Mouse (Mus musculus) spleen, postnatal 10 days (tissue): Measurements from ENCODE around the gene Iqcd.

ENCODE experiments used
- DNase-seq, 2 experiments: peaks; one replicate each; pipeline ENCODE4 v3.0.0; 2021 to 2022; ENCODE audit warnings: low spot score in 2 of 2

Iqcd gene

DNA sequence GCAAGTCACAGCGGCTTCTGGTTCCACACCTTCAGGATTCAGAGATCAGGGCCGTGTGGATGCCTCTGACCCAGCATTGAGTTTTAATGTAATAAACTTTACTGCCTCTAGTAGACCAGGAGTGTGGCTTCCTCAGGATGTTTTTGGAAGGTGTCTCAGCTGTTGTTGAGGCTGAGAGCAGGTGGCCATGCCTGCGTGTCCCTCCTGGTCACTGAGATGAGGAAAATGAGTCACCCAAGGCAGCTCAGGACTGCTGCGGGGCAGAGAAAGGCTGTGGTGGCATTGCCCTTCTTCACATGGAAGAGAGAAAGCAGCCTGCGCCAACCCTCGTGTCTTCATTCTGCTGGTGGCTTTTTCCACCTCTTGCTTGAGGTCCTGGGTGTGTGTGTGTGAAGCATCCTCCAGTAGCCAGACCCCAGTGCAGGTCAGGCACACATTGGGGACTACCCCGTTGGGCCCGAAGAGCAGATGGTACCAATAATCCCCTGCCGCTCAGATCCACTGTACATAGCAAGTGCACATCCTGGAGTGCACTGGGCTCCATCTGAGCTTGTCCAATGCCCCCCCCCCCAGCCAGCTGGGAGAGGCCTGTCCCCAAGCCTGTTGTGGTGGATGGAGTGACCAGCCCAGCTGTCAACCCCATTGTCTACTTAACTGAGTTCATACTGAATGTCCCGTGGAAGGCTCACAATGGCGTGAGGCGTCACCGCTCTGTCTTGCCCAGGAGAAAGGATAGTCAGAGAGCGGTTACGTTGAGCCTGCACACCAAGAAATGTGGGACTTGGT, 38.9 kb downstream of the Iqcd start:
- DNase-seq = no peak

DNA sequence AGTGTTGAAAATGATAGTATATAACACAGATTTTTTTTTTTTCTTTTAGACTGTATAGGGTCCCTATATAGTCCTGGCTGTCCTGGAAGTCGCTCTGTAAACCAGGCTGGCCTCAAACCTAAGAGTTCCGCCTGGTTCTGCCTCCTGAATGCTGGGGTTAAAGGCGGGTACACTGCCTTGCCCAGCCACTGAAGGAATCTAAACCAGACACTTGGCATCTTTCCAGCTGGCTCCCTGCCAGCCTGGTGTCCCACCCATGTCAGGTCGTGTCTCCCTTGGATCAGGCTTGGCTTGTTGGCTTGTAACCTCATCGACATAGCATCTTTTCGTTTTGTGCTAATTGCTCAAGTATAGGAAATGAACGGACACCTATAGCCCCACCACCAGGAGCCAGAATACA, 39.8 kb downstream of the Iqcd start:
- no peak for DNase-seq

DNA sequence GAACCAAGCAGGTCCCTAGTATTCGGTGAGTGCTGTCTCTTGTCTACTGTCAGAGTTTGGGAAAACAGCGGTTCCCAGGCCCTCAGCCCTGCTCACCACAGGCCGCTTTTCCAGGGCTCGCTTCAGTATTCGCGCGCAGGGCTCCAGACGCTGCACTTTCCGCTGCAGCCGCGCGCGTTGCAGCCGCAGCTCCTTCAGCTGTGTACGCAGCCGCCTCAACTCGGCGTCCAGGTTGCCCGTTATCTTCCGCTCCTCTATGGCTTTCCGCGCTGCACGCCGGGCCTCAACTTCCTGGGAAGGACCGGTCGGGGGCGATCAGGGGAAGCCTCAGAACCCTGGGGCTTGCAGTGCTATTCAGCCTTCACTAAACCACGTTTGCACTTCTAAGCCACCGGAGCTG, 42.3 kb downstream of the Iqcd start:
- no peak for DNase-seq

DNA sequence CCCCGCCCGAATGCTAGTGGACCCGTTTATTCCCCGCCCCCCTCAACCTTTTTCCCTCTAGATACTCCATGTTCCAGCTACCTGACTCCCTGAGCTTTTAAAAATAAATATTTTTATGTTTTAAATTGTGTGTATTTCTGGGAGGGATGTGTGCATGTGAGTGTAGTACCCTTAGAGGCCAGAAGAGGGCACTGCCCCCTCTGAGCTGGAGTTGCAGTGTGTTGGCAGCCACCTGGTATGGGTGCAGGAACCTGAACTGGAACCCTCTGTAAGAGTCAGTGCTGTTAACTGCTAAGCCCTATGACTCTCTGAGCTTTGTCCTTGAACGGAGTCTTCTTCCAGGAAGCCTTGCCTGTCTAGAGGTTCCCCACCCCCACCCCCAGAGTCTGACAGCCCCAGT, 43.1 kb downstream of the Iqcd start:
- DNase-seq = no peak

DNA sequence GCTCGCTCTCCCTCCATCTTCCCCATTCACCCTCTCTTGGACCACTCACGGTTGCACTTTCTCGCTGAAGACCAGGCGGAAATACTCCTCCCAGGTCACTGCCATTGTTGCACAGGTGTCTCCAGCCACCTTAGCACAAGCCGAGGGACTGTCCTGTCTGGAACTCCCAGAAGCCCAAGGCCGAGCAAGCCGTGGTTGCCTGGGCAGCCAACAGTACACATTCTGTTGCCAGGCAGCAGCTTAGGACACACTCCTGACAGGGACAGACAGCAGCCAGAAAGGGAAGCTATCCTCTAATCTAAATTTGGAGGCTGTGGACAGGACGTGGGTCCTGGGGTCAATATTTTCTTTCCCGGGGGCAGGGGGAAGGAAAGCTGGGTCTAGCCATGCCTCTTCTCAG, 45.3 kb downstream of the Iqcd start, which contains the start of gene Cfap73:
Gene Cfap73, minus strand, starts transcription at position 105 of the 400 bp plus-strand sequence.
- DNase-seq = no peak

DNA sequence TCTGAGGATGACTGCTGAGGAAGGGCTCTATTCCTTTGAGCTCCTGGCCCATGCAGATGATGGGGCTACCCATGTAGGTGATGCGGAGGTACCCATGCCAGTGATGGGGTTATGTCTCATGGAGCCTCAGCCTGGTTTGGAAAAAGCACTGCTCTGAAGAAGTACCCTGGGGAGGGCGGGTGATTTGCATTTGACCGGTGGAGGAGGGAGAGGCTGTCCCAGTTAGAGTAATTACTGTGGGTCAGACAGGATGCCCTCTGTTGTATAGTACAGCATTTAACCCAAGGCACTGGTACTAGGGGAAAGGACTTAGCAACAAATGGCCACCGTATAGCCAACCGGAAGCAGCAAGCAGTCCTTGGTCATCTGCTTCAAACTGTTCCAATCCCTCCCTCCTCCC, 46.0 kb downstream of the Iqcd start:
- DNase-seq = no peak

DNA sequence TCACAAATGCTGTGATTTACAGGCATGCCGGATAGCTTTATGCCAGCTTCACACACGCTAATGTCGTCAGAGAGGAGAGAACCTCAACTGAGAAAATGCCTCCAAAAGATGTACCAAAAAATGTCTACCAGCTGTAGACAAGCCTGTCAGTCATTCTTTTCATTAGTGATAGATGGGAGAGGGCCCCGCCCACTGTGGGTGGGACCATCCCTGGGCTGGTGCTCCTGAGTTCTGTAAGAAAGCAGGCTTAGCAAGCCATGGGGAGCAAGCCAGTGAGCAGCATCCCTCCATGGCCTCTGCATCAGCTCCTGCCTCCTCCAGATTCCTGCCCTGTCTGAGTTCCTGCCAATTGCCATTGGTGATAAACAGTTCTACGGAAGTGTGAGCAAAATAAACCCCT, 46.8 kb downstream of the Iqcd start:
- no peak for DNase-seq

DNA sequence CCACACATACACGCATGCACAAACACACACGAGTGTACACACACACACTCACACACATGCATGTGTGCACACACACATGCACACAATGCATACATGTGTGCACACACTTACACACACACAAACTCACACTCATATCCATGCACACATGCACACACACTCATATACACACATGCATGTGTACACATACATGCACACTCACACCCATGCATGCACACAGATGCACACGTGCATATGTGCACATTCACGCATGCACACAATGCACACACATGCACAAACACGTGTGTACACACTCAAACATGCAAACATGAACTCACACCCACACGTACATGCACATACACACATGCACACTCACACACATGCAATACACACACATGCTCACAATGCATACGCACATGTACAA, 51.3 kb downstream of the Iqcd start:
- no peak for DNase-seq

DNA sequence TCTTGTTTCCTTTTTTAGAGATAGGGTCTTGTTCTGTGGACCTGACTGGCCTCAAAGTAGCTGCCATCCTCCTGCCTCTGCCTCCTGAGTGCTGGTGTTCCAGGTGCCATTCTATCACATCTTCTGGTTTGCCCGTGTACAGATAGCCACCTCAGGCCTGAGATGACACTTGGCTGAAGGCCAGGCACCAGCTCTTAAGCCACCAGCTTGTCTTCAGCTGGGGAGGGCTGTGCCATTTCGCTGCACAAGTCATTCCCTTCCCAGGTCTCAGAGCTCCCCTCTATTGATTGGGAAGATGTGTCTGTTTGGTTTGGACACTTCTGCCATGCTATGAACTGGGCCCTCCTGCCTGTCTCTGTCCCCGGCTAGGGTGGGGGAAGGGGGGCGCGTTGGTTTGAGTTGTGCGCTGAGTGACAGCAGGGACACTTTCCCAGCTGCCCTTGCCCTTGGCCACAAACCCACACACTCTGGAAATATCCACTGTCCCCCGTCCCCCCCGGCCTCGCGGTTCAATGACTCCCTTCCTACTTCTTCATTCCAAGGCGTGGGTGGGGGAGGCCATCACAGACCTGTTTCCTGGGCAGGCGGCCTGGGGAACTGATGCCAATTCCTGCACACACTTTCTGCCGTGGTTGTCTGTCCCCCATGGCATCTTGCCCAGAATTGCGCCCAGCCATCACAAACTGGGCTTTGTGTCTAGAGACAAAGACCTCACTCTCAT, 54.7 kb downstream of the Iqcd start:
- no peak for DNase-seq

DNA sequence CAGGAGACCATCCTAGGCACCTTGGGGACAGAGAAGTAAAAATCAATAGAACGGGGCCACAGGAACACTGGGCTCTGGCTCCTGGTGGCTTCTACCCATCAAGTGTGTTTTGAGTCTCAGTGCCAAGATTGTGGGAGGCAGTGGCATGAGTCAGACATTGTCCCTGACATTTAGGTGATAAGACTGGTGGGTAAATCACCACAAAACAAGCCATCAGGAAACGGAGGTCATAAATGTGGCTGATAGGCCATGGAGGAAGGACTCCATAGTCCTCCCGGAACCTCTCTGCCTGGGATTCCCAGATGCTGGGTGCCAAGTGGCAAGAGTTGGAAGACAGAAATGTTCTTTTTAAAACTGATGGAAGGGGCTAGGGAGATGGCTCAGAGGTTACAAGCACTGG, 55.4 kb downstream of the Iqcd start:
- DNase-seq = no peak

DNA sequence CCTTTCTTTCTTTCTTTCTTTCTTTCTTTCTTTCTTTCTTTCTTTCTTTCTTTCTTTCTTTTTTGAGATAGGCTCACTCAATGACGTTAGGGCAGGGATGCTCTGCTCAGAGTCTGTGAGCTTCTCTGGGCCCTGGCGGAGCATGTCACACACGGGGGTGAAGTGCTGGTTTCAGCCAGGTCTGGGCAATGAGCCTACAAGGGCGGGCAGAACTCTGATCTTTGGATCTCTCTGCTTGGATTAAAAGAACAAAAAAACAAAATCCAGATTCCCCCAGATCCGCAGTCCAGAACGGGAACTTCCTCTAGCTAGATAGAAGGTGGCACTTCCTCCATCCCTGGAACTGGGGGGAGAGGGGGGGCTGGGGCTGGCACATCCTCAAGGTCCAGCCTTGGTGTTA, 57.0 kb downstream of the Iqcd start:
- DNase-seq = no peak

DNA sequence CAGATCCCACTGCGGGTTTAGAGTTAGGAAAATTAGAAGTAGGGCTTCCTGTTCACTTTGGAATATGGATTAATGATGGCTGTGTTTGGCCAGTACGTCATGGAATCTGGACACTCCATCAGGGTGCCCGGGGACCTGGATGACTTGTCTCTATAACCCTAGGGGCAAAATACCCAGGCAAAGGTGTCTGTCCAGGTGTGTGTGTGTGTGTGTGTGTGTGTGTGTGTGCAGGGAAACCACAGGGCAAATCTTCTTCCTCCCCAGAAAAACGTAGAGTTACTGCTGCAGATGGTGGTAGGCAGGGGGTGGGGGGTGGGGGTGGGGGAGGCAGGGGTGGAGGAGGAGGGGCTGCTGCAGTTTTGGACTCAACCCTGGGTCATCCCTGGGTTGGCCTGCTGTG, 58.5 kb downstream of the Iqcd start:
- DNase-seq = no peak

DNA sequence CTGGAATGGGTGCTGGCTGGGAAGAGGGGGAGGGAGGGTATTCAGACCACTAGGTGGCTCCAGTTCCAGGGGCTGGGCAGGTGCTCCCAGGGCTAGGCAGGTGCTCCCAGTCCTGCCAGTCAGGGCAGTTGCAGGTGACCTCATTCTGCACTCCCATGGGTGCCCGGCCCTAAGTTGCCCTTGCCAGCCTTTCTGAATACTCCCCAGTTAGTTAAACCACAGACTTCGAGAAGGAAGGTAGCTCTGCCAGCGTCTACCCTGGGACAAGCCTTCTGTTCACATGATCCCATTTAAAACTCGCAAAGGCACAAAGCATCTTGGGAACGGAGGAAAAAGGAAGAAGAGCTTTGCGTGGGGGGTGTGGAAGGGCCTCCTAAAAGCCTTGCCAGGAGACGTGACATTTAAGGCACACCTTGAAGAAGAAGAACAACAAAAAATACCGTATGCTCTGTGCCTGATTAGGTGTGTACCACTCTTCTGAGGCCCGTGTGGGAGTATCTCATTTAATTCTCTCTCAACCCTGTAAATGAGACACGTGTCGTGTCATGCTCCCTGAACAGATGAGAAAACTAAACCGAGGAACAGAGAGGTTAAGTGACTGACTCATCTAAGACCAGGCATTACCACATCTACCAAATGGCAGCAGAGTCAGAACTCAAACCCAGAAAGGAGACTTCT, 59.1 kb downstream of the Iqcd start:
- no peak for DNase-seq

DNA sequence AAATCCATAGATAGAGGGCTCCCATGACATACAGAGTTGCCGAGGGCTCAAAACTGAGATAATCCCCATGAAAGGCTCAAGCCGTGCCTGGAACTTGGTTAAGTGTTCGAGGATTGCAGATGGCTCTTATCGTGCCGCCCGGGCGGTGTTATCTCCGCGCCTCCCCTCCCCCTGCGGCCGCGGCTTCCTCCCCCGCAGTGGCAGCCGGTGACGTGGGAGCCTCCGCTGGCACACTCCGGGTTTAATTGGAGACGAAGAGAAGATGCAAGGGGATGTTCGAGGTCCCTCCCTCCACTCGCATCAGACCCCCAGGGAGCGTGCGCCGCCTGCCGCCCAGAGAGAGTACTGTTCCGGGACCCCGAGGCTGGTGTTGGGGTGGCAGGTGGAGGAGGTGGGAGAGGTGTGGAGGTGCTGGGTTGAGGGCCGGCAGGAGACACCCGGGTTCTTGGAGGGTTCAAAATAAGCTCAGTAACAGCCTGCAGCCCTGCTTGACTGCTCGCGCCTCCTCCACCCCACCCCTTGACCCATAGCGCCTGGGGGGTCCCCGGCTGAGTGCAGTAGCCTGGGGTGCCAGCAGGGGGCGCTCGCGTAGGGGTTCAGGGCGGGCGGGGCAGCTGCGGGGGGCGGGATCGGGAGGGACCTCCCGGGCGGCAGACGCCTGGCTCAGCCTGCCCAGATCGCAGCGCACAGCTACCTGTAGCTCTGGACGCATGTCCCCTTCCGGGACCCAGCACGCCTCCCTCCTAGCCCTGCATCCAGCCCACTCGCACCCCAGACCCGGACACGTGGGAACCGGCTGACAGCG, 60.0 kb downstream of the Iqcd start, which contains the start of gene Rasal1:
Gene Rasal1, plus strand, starts transcription at position 244 of the 805 bp plus-strand sequence.
- peak; percentile 51 to 79 for DNase-seq

DNA sequence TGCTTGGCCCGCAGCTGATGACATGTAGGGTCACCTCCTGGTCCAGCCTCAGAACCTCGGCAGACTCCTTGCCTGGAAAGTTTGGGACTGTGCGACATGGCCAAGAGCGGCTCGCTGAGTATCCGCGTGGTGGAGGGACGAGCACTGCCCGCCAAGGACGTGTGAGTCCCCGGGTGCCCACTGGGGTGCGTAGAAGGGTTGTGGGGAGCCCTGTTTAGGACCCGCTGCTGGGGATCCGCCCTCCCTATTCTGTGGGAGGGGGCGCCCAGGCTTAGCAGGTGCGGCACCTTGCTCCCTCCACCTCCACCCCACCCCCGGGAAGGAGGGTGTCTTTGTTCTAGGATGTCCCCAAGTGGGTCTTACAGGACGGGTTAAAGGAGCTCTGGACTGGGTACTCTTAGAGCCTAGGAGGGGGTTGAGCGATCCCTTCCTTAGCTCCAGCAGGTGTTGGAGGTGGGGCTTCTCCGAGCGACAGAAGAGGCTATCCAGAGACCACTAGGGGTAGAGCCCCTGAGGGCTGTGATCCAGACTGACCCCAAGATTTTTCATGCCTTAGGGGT, 60.6 kb downstream of the Iqcd start:
- DNase-seq = peak; percentile 39 to 50

DNA sequence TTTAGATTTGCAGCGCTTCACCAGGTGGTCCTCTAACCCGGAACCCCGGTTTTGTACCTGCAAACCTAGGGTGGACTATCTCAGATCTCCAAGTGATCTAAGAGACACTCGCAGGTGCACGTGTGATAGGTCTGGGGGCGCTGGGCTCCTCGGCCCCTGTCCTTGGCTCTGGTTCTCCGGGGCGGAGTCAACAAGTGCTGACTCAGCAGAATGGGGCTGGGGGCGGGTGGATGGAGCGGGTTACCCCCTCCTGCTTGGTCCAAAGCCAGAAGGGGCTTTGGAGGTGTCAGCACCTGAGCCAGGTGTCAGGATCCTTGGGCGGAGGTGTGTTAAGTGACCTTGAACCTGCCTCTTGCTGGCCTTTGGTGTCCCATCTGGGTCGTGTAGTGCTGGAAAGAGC, 61.1 kb downstream of the Iqcd start:
- no peak for DNase-seq

DNA sequence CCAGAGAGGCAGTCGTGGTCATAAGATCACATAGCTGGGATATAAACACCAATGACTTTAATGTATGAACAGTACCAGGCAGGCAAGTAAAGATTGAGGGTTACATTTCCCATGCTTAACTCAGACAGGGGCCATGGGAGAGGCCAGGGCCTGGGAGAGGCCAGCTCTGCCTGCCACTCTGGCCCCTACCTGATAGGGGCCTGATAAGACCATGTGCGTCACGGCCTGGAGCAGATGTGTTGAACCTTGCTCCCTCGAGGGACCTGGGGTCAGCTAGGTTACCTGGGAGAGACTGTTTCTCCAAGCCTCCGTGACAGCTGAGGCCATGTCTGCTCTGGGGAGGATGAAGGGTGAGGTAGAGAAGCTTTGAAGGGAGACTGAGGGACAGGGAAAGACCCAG, 62.4 kb downstream of the Iqcd start:
- DNase-seq = no peak

DNA sequence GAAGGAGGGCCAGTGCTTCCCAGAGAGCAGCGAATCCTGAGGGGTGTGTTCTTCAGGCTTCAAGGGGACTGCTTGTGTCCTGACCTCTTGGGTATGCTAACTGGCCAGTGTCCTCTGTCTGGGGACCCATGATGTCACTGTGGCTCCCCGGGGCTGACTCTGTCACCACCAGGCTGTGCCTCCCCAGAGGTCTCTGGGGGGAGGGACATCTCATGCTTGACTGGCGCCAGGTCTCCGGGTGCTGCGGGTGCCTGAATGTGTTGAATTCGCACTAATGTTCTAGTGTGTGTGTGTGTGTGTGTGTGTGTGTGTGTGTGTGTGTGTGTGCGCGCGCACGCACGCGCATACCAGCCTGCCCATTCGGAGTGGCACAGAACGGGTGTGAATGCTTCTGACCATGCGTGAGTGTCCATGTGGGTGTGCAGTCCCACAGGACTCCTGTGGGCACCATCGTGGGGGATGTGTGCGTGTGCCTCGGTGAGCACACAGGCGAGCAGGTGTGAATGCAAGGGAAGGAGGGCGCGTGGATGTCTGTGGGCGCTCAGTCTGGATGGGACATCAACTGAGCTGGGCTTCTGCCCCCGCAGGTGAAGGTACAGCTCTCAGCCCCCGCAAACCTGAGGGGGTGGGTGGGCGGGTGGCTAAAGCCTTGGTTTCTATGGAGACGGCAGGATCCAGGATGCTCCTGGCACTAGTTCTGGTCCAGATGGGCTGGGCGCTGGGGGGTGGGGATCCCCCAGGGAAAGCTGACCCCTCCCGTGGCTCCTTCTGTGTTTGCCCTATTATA, 64.3 kb downstream of the Iqcd start:
- no peak for DNase-seq

DNA sequence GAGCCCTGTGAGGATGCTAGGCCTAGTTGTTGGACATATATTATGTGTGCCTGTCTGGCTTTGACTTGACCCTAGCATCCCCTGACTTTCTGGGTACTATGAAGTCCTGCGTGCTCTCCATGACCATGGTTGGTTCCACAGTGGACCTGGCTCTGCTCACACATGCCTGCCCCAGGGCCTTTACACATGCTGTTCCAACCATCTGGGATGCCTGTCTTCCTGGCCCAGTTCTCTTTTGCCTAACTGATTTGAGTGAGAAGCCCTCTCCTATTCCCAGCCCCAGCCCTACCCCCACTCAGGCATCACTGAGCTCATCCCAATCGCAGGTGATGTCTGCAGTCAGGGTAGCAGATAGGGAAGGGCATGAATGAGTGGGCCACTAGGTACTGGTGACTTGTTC, 65.1 kb downstream of the Iqcd start:
- DNase-seq = no peak

DNA sequence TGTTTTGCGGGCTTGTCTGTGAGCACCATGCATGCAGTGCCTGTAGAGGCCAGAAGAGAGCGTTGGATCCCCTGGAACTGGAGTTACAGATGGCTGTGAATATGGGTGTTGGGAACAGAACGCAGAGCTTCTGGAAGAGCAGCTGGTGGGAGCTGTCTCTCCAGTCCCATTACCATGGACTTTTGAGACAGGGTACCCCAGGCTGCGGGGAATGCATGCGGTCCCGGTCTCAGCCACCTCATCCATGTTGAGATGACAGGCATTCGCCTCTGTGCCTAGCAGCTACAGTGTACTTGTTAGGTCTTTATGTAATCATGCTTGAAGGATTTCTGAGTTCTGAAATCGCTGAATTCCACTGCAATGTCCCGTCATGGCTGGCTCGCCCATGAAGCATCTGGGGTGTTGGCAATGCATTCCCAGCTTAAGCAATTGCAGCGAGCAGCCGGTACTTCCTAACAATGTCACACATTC, 67.5 kb downstream of the Iqcd start:
- no peak for DNase-seq
